Mouse (Mus musculus) central nervous system, embryonic 14 days (tissue): ENCODE measurements around the gene C1ql1. TPM values are rescaled to one million over a fixed set of nuclear protein-coding genes. Genes with fewer than 3 reads are reported as not detected.

Experiments used
- polyA plus RNA-seq: library from polyadenylated mRNA; depleted of rRNA; stranded (reverse); fragments of >200 nt; gene quantifications from 2 replicates; pipeline ENCODE4 v1.2.3, GENCODE M21; 2012; rRNA removed

C1ql1 gene
- polyA plus RNA-seq, result 8.8 and 12.1 TPM in 2 replicates

DNA sequence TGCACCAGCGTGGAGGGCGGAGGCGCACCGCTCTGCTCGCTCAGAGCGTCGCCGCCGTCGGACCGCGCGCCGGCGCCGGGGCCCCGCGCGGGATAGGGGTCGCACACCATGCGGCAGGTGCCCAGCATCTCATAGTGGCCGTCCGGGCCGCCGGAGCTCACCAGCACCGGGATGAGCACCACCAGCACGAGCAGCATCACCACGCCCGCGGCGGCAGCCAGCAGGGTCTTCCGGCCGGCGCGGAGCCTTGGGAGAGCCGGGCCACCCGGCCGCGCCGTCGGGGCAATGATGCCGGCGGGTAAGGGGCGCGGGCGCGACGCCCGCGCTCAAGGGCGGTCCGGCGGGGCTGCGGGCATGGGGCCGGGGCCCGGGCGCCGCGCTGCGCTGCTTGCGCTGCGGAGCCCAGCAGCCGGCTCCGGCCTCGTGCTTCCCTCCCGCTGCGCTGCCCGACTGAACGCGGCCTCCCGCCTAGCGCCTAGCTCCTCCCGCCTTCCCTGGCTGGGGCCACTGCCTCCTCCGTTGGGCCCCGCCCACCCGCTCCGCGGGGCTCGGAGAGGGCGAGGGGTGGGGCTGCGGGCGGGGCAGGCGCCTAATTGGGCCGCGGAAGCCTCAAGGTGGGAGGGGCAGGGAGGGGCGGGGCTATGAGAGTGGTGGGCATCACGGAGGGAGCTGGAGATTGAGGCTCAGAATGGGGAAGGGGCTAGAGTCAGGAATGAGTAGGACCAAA is at the start of gene C1ql1:
Gene C1ql1, minus strand, starts transcription at position 424 of the 727 bp plus-strand sequence.

DNA sequence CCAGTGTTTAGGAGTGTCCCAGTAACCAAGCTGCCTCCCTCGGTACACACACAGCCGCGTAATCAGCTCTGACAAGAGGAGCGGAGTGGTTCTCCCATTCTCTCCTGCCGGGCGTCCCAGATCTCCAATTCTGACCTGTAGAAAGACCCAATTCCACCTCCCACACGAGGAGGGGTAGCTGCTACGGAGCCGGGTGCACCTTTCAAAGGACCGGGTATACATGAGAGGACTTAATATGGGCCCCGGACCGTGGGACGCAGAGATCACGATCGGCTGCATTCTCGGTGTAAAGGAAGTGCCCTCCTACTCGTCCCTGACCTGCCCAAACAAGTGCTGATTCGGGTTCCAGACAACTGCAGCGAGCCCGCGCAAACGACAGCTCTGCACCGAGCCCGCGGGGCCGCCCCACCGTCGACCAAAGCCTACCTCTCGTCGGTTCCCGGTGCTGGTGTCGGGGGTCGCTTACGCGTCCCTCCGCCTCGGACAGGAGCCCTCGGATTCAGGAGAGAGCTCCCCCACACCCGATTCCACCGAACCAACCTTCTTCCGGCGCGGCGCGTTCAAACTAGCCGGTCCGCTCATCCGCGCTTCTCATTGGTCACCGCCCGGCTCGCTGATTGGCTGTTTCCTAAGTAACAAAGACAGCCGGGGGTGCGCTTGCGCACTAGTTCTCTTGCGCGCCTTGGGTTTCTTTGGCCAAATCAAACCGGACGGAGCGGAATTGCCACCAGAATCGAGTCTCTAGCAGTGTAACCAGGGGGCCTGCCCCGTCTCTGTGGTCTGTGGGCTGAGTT is 21.7 kb downstream of the C1ql1 start, which contains the start of gene Kif18b:
Gene Kif18b, minus strand, starts transcription at position 568 of the 794 bp plus-strand sequence.

DNA sequence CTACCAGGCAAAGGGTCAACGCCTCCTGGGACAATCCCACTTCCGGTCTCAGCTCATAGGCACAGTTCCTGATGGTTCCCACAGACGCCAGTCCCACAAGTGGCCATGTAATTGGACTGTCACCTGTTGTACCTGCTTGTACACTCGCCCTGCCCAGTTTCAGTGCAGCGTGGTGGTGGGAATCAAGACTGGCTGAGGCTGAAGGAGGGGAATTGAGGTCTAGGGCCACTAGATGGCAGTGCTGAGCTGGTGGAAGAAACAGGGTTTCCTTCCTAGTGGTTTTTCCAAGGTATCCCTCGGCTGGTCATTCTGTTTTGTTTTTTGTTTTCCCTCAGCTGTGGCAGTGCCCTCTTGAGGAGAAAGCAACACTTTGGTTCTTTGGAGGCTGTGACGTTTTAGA is 45.7 kb downstream of the C1ql1 start, which contains the start of gene Gfap:
Gene Gfap, minus strand, starts transcription at position 150 of the 400 bp plus-strand sequence.

Other genes with a start within 250 kb of the C1ql1 start
- gene Ccdc43, start 248.9 kb downstream of the C1ql1 start, polyA plus RNA-seq, result 23.4 and 23.6 TPM in 2 replicates
- gene Adam11, start 185.2 kb downstream of the C1ql1 start, polyA plus RNA-seq, result 45.3 and 56.2 TPM in 2 replicates
- 62.0 and 72.9 TPM in 2 replicates for gene Gjc1, start 127.0 kb downstream of the C1ql1 start, polyA plus RNA-seq
- gene Higd1b, start 110.8 kb downstream of the C1ql1 start, polyA plus RNA-seq, result 2.6 and 2.7 TPM in 2 replicates
- gene Eftud2, start 65.7 kb downstream of the C1ql1 start, polyA plus RNA-seq, result 102 and 110 TPM in 2 replicates
- 1.0 and 1.1 TPM in 2 replicates for gene Ccdc103, start 65.5 kb downstream of the C1ql1 start, polyA plus RNA-seq
- 0.08 TPM in 1 of 2 replicates, not detected in the other for gene Fam187a, start 61.5 kb downstream of the C1ql1 start, polyA plus RNA-seq
- 0.38 and 0.66 TPM in 2 replicates for gene Gfap, start 45.8 kb downstream of the C1ql1 start, polyA plus RNA-seq
- 13.8 and 16.8 TPM in 2 replicates for gene Kif18b, start 21.6 kb downstream of the C1ql1 start, polyA plus RNA-seq
- gene Nmt1, start 81.5 kb upstream of the C1ql1 start, polyA plus RNA-seq, result 35.1 and 36.0 TPM in 2 replicates
- 202 and 211 TPM in 2 replicates for gene Dcakd, start 81.6 kb upstream of the C1ql1 start, polyA plus RNA-seq
- 2.6 and 3.8 TPM in 2 replicates for gene Plcd3, start 155.0 kb upstream of the C1ql1 start, polyA plus RNA-seq
- 8.2 and 8.7 TPM in 2 replicates for gene Acbd4, start 155.0 kb upstream of the C1ql1 start, polyA plus RNA-seq
- gene Hexim1, start 169.5 kb upstream of the C1ql1 start, polyA plus RNA-seq, result 17.3 and 19.5 TPM in 2 replicates
- gene Hexim2, start 185.7 kb upstream of the C1ql1 start, polyA plus RNA-seq, result 11.7 and 14.4 TPM in 2 replicates
- 14.6 and 18.3 TPM in 2 replicates for gene Fmnl1, start 224.4 kb upstream of the C1ql1 start, polyA plus RNA-seq